Mouse (Mus musculus): ENCODE results near the gene Plcl1. TPM values are rescaled to one million over a fixed set of nuclear protein-coding genes. Genes with fewer than 3 reads are reported as not detected.

Gene Plcl1
- polyA plus RNA-seq, 1 experiment from 2014 or later: 4.2 TPM

GRCm38 (mm10) chr1:55410670-55411069, 4.9 kb downstream of the Plcl1 start:
- Histone ChIP-seq H3K36me3 (no peaks in the 10 kb centered on the region), H3K9me3 (no peaks in the 10 kb centered on the region), H3K27ac (no peak overlapping the region), H3K4me1 (replicated peaks) (peaks cover 10% of the 10 kb centered on the region), H3K9ac (no peak overlapping the region), H3K27me3 (no peaks in the 10 kb centered on the region), H3K4me3 (no peak overlapping the region), H3K4me2 (no peak overlapping the region)
- WGBS: 80% methylated on average over 2 of the region's 2 CpGs
- ATAC-seq (ENCODE audit: low FRiP score): no peak

GRCm38 (mm10) chr1:55411079-55411478, 5.4 kb downstream of the Plcl1 start:
- no peak for ATAC-seq (ENCODE audit: low FRiP score)
- H3K36me3 ChIP-seq: no peaks in the 10 kb centered on the region
- H3K9ac ChIP-seq: no peak overlapping the region
- no peaks in the 10 kb centered on the region for H3K27me3 ChIP-seq
- H3K4me1 ChIP-seq (replicated peaks): peaks cover 10% of the 10 kb centered on the region
- WGBS: 87% methylated on average over 2 of the region's 2 CpGs
- no peaks in the 10 kb centered on the region for H3K9me3 ChIP-seq
- no peak overlapping the region for H3K4me3 ChIP-seq
- no peak overlapping the region for H3K27ac ChIP-seq
- H3K4me2 ChIP-seq: no peak overlapping the region

DNA sequence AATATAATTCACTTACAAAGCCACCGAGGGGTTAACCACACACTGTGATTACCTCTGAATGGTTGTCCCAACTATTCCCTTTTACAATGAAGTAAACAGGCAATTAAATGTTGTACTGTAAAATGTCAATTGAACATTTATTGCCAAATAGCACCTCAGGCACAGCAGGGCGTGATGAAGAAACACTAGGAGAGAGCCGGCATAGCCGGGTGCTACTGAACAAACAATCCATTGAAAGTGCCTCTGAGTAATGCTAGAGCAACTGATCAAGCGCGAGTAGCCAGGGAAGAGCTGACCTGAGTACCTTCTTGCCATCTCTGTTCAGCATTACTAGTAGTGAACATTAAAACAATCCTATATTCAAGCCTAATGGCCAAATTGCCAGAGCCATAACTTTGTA, 6.8 kb downstream of the Plcl1 start:
- no peaks in the 10 kb centered on the region for H3K36me3 ChIP-seq
- no peak overlapping the region for H3K4me2 ChIP-seq
- 58% methylated on average over 6 of the region's 6 CpGs for WGBS
- no peak overlapping the region for H3K27ac ChIP-seq
- H3K27me3 ChIP-seq: no peaks in the 10 kb centered on the region
- ATAC-seq (ENCODE audit: low FRiP score): no peak
- H3K9me3 ChIP-seq: no peaks in the 10 kb centered on the region
- H3K4me1 ChIP-seq (replicated peaks): 0 out of 2 replicates have a peak, but pooled peaks cover 3% of the 10 kb centered on the region
- H3K4me3 ChIP-seq: no peak overlapping the region
- no peak overlapping the region for H3K9ac ChIP-seq

DNA sequence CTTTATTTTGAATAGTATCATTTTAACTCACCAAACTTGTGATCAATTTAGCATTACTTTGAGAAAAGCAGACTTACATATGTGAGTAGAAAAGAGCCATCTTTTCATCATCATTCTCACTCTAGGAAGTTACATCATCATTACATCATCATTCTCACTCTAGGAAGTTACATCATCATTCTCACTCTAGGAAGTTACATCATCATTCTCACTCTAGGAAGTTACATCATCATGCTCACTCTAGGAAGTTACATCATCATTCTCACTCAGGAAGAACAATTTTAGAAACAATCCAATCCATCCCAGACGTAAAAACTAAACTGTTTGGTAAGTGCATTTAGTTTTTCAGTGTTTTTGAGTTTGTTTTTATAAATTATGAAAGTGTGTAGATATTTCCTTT, 7.8 kb downstream of the Plcl1 start:
- 0 out of 2 replicates have a peak, but pooled peaks cover 1% of the 10 kb centered on the region for H3K36me3 ChIP-seq
- ATAC-seq (ENCODE audit: low FRiP score): no peak
- no peak overlapping the region for H3K9ac ChIP-seq
- H3K4me2 ChIP-seq: no peak overlapping the region
- 88% methylated on average over 1 of the region's 1 CpGs for WGBS
- H3K4me3 ChIP-seq: no peak overlapping the region
- H3K27ac ChIP-seq: no peak overlapping the region
- H3K27me3 ChIP-seq: no peaks in the 10 kb centered on the region
- H3K4me1 ChIP-seq (replicated peaks): no peaks in the 10 kb centered on the region
- no peaks in the 10 kb centered on the region for H3K9me3 ChIP-seq

DNA sequence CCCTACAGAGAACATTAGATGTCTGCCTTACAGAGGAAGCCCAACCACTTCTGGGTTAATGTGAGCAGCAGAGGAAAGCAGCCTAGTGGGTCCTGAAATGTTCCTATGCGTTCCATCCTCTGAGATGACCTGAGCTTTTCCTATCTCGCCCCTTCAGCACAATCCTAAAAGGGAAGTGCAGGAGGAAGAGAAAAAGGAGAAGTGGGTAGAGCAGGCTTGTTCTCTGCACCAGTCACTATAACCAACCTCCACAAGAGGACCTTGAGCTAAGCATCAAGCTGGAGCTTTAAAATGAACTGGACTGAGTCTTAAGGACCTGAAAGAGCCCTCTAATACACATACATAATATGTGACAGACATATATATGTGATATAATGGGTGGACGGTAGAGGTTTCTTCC, 13.2 kb downstream of the Plcl1 start:
- H3K4me2 ChIP-seq: no peak overlapping the region
- no peak overlapping the region for H3K9ac ChIP-seq
- H3K4me1 ChIP-seq (replicated peaks): no peaks in the 10 kb centered on the region
- H3K4me3 ChIP-seq: no peak overlapping the region
- no peaks in the 10 kb centered on the region for H3K9me3 ChIP-seq
- H3K27ac ChIP-seq: no peak overlapping the region
- no peaks in the 10 kb centered on the region for H3K27me3 ChIP-seq
- 93% methylated on average over 3 of the region's 3 CpGs for WGBS
- 0 out of 2 replicates have a peak, but pooled peaks cover 5% of the 10 kb centered on the region for H3K36me3 ChIP-seq
- ATAC-seq (ENCODE audit: low FRiP score): no peak

- ATAC-seq (ENCODE audit: low FRiP score): no peak
Measured at GRCm38 (mm10) chr1:55427607-55428006, 21.9 kb downstream of the Plcl1 start.

DNA sequence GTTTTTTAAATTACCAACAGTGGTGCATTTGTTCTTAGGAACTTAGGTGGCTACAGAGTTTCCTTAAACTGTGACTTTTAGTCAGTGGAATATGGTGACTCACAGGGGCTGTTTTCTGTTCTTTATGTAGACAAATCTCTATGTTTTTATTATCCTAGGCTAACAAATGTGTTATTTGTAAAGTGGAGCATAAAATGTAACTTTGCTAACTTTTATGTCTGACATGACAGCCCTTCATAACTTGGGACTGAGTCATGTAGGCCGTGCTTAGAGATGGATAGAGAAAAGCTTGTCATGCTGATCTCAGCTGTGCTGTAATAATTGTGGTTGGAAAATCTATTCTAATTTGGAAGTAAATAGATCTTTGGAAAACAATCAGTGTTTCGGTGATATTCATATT, 23.3 kb downstream of the Plcl1 start:
- Histone ChIP-seq H3K9ac (no peak overlapping the region), H3K36me3 (no peaks in the 10 kb centered on the region), H3K4me1 (replicated peaks) (no peaks in the 10 kb centered on the region), H3K27me3 (no peaks in the 10 kb centered on the region), H3K4me3 (no peak overlapping the region), H3K27ac (no peak overlapping the region), H3K4me2 (no peak overlapping the region), H3K9me3 (no peaks in the 10 kb centered on the region)
- WGBS: 91% methylated on average over 2 of the region's 2 CpGs
- no peak for ATAC-seq (ENCODE audit: low FRiP score)

More at GRCm38 (mm10) chr1:55427607-55428006, 21.9 kb downstream of the Plcl1 start:
- Histone ChIP-seq H3K4me1 (replicated peaks) (no peaks in the 10 kb centered on the region), H3K9me3 (no peaks in the 10 kb centered on the region), H3K4me3 (no peak overlapping the region), H3K27me3 (no peaks in the 10 kb centered on the region), H3K4me2 (no peak overlapping the region), H3K9ac (no peak overlapping the region), H3K36me3 (no peaks in the 10 kb centered on the region), H3K27ac (no peak overlapping the region)
- WGBS: 90% methylated on average over 2 of the region's 2 CpGs

GRCm38 (mm10) chr1:55429708-55430107, 24.0 kb downstream of the Plcl1 start:
- H3K9me3 ChIP-seq: no peaks in the 10 kb centered on the region
- no peak overlapping the region for H3K9ac ChIP-seq
- no peak for ATAC-seq (ENCODE audit: low FRiP score)
- 90% methylated on average over 1 of the region's 1 CpGs for WGBS
- no peak overlapping the region for H3K27ac ChIP-seq
- no peaks in the 10 kb centered on the region for H3K36me3 ChIP-seq
- H3K4me2 ChIP-seq: no peak overlapping the region
- H3K4me1 ChIP-seq (replicated peaks): no peaks in the 10 kb centered on the region
- no peak overlapping the region for H3K4me3 ChIP-seq
- H3K27me3 ChIP-seq: no peaks in the 10 kb centered on the region

DNA sequence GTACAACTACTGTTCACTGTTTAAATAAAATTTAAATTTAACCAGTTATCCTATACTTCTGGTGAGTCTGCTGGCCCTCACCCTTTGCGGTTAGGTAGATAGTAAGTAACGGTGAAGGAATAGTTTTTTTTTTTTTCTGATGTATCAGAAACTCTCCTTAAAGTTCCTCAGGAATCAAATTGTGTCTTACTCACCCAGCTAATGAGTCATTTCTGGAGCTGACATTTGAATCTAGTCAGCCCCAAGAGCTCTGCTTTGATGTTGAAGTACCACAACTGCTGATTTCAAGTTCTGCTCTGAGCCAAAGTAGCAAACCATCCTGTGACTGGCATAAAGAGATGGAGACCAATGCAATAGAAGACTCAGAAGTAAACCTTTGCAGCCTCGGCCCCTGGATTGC, 24.9 kb downstream of the Plcl1 start:
- Histone ChIP-seq H3K27ac (no peak overlapping the region), H3K4me3 (no peak overlapping the region), H3K36me3 (no peaks in the 10 kb centered on the region), H3K4me1 (replicated peaks) (no peaks in the 10 kb centered on the region), H3K27me3 (no peaks in the 10 kb centered on the region), H3K9ac (no peak overlapping the region), H3K4me2 (no peak overlapping the region), H3K9me3 (no peaks in the 10 kb centered on the region)
- ATAC-seq (ENCODE audit: low FRiP score): no peak
- WGBS: 95% methylated on average over 3 of the region's 3 CpGs

DNA sequence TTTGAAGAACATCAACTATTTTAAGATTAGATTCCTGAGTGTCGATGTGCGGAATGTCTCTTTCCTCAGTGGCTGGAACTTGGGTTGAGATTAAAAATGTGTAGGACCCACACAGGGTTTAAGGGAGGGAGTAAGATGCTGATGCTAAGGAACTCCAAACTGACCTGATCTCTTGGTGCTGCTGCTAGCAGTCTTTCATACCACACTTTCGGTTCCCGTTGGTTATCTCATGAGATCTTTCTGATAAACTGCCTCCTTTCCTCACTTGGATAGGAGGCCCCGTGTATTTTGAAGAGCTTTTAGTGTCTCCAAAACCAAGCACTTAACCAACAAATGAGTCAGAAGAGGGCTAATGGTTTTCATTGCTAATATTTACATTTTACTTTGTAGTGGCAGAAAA, 30.9 kb downstream of the Plcl1 start:
- no peaks in the 10 kb centered on the region for H3K9me3 ChIP-seq
- no peak overlapping the region for H3K4me2 ChIP-seq
- H3K4me3 ChIP-seq: no peak overlapping the region
- no peak overlapping the region for H3K9ac ChIP-seq
- no peak for ATAC-seq (ENCODE audit: low FRiP score)
- no peaks in the 10 kb centered on the region for H3K4me1 ChIP-seq (replicated peaks)
- WGBS: 87% methylated on average over 5 of the region's 5 CpGs
- H3K36me3 ChIP-seq: no peaks in the 10 kb centered on the region
- H3K27me3 ChIP-seq: no peaks in the 10 kb centered on the region
- no peak overlapping the region for H3K27ac ChIP-seq

- Histone ChIP-seq H3K4me1 (replicated peaks) (no peaks in the 10 kb centered on the region), H3K27ac (no peak overlapping the region), H3K4me2 (no peak overlapping the region), H3K4me3 (no peak overlapping the region), H3K9me3 (no peaks in the 10 kb centered on the region), H3K9ac (no peak overlapping the region), H3K27me3 (no peaks in the 10 kb centered on the region), H3K36me3 (no peaks in the 10 kb centered on the region)
- no peak for ATAC-seq (ENCODE audit: low FRiP score)
- WGBS: 83% methylated on average over 8 of the region's 8 CpGs
Measured at GRCm38 (mm10) chr1:55437095-55437494, 31.4 kb downstream of the Plcl1 start.

DNA sequence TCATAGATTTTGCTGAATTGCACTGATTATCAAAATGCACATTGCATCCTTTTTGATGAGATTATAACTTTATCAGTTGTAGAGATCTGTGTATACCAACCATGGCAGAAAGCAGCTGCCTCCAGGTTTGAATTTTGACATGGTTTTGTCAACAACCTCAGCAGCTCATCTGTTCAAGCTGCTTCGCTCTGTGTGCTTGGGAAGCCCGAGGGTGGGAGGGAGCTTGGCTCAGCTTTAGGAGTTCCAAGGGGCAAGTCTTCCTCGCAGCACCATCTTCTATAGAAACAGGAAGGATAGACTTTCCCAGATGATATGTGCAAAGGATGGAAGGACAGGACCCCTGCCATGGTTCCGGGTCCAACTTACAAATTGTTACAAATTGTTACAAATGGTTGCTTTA, 32.9 kb downstream of the Plcl1 start:
- H3K4me3 ChIP-seq: no peak overlapping the region
- no peak overlapping the region for H3K9ac ChIP-seq
- 85% methylated on average over 4 of the region's 4 CpGs for WGBS
- no peaks in the 10 kb centered on the region for H3K36me3 ChIP-seq
- no peak overlapping the region for H3K27ac ChIP-seq
- no peak for ATAC-seq (ENCODE audit: low FRiP score)
- H3K27me3 ChIP-seq: no peaks in the 10 kb centered on the region
- H3K9me3 ChIP-seq: no peaks in the 10 kb centered on the region
- H3K4me1 ChIP-seq (replicated peaks): no peaks in the 10 kb centered on the region
- H3K4me2 ChIP-seq: no peak overlapping the region

DNA sequence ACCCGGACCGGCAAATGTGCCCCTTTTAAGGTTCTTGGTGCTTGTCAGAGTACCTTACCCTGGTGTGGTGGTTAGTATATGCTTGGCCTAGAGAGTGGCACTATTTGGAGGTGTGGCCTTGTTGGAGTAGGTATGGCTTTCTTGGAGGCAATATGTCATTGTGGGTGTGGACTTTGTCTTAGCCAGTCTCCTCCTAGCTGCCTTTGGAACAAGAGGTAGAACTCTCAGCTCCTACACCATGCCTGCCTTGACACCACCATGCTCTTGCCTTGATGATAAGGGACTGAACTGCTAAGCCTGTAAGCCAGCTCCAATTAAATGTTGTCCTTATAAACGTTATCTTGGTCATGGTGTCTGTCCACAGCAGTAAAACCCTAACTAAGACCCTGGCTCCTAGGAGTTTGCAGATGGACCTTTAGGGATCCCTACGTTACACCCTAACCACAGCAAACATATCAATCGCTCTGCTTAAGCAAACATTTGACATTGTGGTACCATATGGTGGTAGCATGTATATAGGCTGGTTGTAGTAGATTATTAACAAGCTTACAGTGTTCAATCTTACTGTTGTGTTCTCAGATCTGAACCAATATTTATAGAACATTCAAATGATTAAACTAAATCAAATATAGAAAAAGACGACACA, 39.4 kb downstream of the Plcl1 start:
- H3K27me3 ChIP-seq: no peaks in the 10 kb centered on the region
- H3K4me1 ChIP-seq (replicated peaks): peaks cover 10% of the 10 kb centered on the region
- no peak overlapping the region for H3K9ac ChIP-seq
- no peak overlapping the region for H3K27ac ChIP-seq
- H3K36me3 ChIP-seq: no peaks in the 10 kb centered on the region
- 92% methylated on average over 6 of the region's 6 CpGs for WGBS
- no peak overlapping the region for H3K4me3 ChIP-seq
- ATAC-seq (ENCODE audit: low FRiP score): no peak
- H3K9me3 ChIP-seq: no peaks in the 10 kb centered on the region
- H3K4me2 ChIP-seq: no peak overlapping the region
